Mouse (Mus musculus): ENCODE measurements around the gene Vmp1. TPM values are rescaled to one million over a fixed set of nuclear protein-coding genes. Genes with fewer than 3 reads are reported as not detected.

Gene Vmp1
- polyA plus RNA-seq, 1 experiment from 2014 or later = 90.1 TPM

DNA sequence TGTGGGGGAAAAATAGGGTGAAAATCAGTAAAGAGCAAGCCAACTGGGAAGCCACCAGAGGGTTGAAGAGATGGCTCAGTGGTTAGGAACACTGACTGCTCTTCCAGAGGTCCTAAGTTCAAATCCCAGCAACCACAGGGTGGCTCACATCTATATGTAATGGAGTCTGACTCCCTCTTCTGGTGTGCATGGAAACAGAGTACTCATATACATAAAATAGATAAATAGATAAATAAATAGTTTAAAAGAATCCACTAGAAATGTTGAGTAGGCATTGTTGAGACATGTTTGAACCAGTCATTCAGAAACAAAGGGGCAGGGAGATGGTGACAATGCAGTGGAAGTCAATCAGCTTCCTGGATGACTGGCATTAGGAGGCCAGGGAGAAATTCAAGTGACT is 56.0 kb downstream of the Vmp1 start:
- Histone ChIP-seq H3K36me3 (0 out of 2 replicates have a peak, but pooled peaks cover 7% of the 10 kb centered on the region), H3K9ac (no peak overlapping the region), H3K27me3 (no peaks in the 10 kb centered on the region), H3K4me3 (no peak overlapping the region), H3K9me3 (no peaks in the 10 kb centered on the region), H3K4me2 (no peak overlapping the region), H3K4me1 (no peaks in the 10 kb centered on the region), H3K27ac (no peak overlapping the region)
- no peak for ATAC-seq (ENCODE audit: insufficient number of reproducible peaks, low FRiP score, low TSS enrichment, low read depth)

DNA sequence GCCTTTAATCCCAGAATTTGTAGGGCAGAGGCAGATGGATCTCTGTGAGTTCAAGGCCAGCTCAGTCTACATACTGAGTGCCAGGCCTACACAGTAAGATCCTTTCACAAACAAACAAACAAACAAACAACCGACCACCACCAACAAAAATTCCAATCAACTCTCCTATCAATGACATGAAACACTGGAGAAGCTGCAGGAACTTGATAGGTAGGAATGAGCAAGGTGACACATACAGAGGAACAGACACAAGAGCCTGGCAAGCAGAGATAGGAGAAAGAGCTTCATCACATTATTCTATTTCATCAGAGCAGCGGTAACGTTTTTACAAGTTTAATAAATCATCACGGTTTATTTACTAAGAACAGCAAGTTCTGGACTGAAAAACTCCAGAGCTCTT is 56.9 kb downstream of the Vmp1 start:
- 77% methylated on average over 4 of the region's 4 CpGs for WGBS
- Histone ChIP-seq H3K4me2 (no peak overlapping the region), H3K9me3 (no peaks in the 10 kb centered on the region), H3K27ac (no peak overlapping the region), H3K4me3 (no peak overlapping the region), H3K36me3 (0 out of 2 replicates have a peak, but pooled peaks cover 3% of the 10 kb centered on the region), H3K27me3 (no peaks in the 10 kb centered on the region), H3K4me1 (no peaks in the 10 kb centered on the region), H3K9ac (no peak overlapping the region)
- ATAC-seq (ENCODE audit: insufficient number of reproducible peaks, low FRiP score, low TSS enrichment, low read depth) = no peak

DNA sequence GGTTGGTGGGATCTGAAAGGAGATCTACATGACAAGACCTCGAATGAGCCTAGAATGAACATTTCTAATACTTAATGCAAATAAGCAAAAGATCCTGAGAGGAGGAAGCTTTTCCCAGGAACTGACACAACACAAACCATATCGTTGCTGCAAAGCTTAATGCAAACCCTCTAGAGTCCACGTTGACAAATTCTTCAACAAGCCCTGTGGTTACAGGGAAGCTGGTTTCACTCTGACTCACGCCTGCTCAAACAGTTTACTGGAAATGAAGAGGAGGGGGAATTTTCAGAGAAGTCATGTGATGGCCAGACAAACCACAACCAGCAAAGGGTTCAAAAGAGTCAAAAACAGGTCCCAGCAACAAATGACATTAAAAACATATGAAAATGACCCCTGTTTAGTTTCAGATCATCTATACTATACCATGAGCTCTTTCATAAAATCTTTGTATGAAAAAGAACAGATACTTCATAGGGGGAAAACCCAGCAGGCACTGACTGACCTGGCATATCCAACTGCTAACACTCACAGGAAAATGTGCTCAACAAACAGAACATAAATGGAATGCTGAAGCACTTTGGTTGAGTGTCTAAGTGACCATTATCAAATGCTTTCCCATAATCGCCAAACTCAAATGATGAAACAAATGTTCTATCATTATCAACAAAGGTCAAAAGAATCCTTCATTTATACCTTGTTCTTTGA is 59.2 kb downstream of the Vmp1 start:
- H3K9me3 ChIP-seq = no peaks in the 10 kb centered on the region
- peak overlapping the region; percentile 40; the same call in 1 of the 2 replicates for H3K27ac ChIP-seq
- 54% methylated on average over 5 of the region's 5 CpGs for WGBS
- no peaks in the 10 kb centered on the region for H3K4me1 ChIP-seq
- ATAC-seq (ENCODE audit: insufficient number of reproducible peaks, low FRiP score, low TSS enrichment, low read depth) = no peak
- no peaks in the 10 kb centered on the region for H3K36me3 ChIP-seq
- H3K4me3 ChIP-seq = no peak overlapping the region
- no peaks in the 10 kb centered on the region for H3K27me3 ChIP-seq
- no peak overlapping the region for H3K9ac ChIP-seq
- no peak overlapping the region for H3K4me2 ChIP-seq

DNA sequence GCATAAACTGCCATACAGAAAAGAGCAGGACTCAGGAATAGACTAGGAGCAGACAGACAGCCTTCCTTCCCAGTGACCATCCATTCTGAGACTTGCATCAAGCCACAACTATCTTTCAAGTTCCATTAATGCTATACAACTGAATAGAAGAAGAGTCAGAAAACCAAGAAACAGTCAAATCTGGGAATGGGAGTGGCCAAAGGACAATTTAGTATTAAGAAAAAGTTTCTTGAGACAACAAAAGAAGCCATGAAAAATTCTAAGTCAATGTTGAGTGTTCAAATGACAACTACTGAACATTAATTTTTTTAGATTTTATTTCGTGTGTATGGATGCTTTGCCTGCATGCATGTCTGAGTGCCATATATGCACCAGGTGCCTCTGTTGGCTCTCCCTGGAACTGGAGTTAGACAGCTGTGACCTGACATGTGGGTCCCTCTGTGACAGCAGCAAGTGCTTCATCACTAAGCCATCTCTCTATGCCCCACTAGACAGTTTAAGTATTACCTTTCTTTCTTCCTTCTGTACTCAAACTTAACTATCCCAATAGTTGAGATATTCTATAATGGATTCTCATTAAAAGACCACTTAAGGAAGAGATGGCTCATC is 60.1 kb downstream of the Vmp1 start:
- Histone ChIP-seq H3K9ac (no peak overlapping the region), H3K36me3 (no peaks in the 10 kb centered on the region), H3K4me1 (no peaks in the 10 kb centered on the region), H3K27me3 (no peaks in the 10 kb centered on the region), H3K4me3 (no peak overlapping the region), H3K4me2 (no peak overlapping the region), H3K27ac (peak overlapping the region; percentile 40; the same call in 1 of the 2 replicates), H3K9me3 (no peaks in the 10 kb centered on the region)
- WGBS = 83% methylated on average over 1 of the region's 1 CpGs
- no peak for ATAC-seq (ENCODE audit: insufficient number of reproducible peaks, low FRiP score, low TSS enrichment, low read depth)

DNA sequence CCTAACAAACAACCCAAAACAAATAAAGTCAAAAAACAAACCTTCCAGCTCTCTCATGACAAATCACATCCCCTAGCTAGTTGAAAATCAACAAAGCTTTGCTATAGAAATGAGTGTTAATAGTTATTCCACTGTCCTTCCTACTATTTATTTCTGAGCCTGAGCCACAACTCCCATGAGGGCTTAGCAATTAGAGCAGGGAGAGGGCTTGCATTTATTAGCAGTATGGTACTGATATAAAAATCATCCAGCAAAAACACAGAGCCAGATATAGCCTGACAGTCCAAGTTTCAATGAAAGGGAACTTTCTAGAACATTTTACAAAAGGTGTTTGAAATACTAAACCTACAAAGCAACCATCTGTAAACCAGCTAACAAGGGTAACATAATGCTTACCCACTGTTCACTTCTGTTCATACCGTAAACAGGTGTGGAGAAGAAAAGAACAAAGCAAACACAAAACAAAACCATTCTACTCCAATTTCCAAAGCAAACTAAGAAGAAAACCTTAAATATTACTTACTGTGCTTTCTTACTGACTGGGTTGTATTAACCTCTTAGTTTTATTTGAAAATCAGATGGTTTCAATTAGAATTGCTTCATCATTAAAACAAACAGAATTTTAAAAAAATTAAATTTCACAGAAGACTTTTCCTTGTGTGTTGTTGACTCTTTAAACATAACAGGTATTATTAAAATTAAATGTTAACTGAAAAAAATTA is 61.3 kb downstream of the Vmp1 start:
- 26% methylated on average over 1 of the region's 1 CpGs for WGBS
- H3K27me3 ChIP-seq = no peaks in the 10 kb centered on the region

DNA sequence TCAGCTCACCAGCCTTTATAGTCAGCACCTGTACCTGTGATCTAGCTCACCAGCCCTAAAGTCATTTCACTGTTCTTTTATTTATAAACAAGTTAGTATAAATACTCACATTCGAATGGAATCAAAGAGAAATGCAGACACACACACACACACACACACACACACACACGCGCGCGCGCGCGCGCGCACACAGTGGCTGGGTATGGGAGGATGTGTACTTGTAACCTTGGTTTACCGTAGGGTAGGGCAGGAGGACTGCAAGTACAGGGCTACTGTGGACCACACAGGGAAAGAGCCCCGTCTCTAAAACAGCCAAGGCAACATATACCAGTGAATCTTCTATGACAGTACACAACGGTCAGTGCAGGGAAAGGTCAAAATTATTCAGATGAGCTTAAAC is 62.5 kb downstream of the Vmp1 start:
- no peak overlapping the region for H3K9ac ChIP-seq
- ATAC-seq (ENCODE audit: insufficient number of reproducible peaks, low FRiP score, low TSS enrichment, low read depth) = no peak
- H3K9me3 ChIP-seq = no peaks in the 10 kb centered on the region
- WGBS = 94% methylated on average over 13 of the region's 13 CpGs
- H3K27ac ChIP-seq = no peak overlapping the region
- H3K36me3 ChIP-seq = no peaks in the 10 kb centered on the region
- H3K4me3 ChIP-seq = no peak overlapping the region
- no peaks in the 10 kb centered on the region for H3K4me1 ChIP-seq
- H3K27me3 ChIP-seq = no peaks in the 10 kb centered on the region
- no peak overlapping the region for H3K4me2 ChIP-seq

More for the DNA sequence above, 61.3 kb downstream of the Vmp1 start:
- Histone ChIP-seq H3K4me1 (no peaks in the 10 kb centered on the region), H3K27ac (no peak overlapping the region; the same call in 1 of the 2 replicates), H3K4me2 (no peak overlapping the region), H3K9ac (no peak overlapping the region), H3K36me3 (no peaks in the 10 kb centered on the region), H3K9me3 (no peaks in the 10 kb centered on the region), H3K4me3 (no peak overlapping the region)
- ATAC-seq (ENCODE audit: insufficient number of reproducible peaks, low FRiP score, low TSS enrichment, low read depth) = no peak

DNA sequence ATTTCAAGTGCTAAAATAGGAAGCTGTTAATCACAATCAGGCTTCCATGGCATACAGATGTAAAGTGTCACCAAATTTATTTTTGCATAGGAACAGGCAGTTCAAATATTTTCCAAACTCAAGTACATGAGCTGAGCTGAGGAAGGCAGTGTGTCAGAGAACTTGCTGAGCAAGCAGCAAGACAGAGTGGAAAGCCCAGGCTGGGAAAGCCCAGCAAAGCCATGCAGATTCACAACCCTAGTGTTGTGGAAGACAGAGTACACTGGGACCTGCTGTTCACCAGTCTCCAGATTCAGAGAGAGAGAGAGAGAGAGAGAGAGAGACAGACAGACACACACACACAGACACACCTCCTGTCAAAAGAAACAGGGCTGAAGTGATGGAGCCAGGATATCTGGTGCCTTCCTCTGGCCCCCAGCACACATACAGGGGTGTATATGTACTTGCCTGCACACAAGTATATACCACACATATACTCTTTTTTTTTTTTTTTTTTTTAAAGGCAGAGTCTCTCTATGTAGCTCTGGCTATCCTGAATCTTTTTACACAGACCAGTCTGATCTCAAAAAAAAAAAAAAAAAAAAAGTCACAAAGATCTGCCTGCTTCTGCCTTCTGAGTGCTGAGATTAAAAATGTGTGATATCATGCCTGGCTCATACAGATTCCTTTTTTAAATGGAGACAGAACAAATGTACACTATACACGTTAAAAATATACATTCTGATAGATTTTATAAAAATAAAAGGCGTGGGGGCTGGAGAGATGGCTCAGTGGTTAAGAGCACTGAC is 64.9 kb downstream of the Vmp1 start:
- Histone ChIP-seq H3K27ac (no peak overlapping the region), H3K9me3 (no peaks in the 10 kb centered on the region), H3K36me3 (0 out of 2 replicates have a peak, but pooled peaks cover 3% of the 10 kb centered on the region), H3K4me1 (no peaks in the 10 kb centered on the region), H3K9ac (no peak overlapping the region), H3K27me3 (no peaks in the 10 kb centered on the region), H3K4me3 (no peak overlapping the region), H3K4me2 (no peak overlapping the region)
- 84% methylated on average over 2 of the region's 2 CpGs for WGBS
- no peak for ATAC-seq (ENCODE audit: insufficient number of reproducible peaks, low FRiP score, low TSS enrichment, low read depth)

DNA sequence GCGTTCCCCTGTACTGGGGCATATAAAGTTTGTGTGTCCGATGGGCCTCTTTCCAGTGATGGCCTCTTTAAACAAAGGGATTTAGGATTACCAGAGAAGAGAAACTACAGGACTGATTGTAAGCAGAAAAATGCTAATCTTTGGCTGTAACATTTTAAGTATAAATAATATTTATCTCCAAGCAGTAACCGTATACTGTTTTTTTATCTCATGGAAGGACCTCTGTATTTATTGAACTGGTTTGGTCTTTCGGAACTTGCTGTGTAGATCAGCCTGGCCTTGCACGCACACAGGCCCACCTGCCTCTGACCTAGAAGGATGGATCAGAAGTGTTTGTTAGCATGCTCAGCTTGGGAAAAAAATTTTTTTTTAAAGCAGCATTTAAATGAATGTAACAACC is 69.0 kb downstream of the Vmp1 start:
- 0 out of 2 replicates have a peak, but pooled peaks cover 3% of the 10 kb centered on the region for H3K36me3 ChIP-seq
- WGBS = 82% methylated on average over 5 of the region's 5 CpGs
- H3K4me3 ChIP-seq = no peak overlapping the region
- H3K27ac ChIP-seq = no peak overlapping the region
- H3K4me1 ChIP-seq = no peaks in the 10 kb centered on the region
- no peaks in the 10 kb centered on the region for H3K9me3 ChIP-seq
- ATAC-seq (ENCODE audit: insufficient number of reproducible peaks, low FRiP score, low TSS enrichment, low read depth) = no peak
- H3K9ac ChIP-seq = no peak overlapping the region
- H3K4me2 ChIP-seq = no peak overlapping the region
- no peaks in the 10 kb centered on the region for H3K27me3 ChIP-seq

DNA sequence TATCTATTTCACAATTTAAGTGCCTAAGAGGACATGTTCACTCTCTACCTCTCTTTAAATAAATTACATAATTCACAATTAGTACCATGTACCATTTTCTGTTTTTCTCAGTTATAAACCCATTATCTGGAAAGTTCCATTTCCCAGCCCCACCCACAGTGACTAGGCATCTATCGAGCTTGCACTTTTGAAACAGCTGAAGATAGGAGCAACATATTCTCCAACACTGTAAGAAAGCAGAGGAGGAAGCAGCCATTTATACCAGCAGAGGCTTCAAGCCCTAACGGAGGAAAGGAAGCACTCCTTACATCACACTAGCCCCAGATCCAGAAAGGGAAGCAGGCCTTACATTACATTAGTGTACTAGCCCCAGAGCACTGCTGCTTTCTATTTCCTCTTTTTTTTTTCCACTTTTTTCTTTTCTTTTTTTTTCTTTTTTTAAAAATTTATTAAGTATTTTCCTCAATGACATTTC is 69.5 kb downstream of the Vmp1 start:
- Histone ChIP-seq H3K27me3 (no peaks in the 10 kb centered on the region), H3K36me3 (0 out of 2 replicates have a peak, but pooled peaks cover 3% of the 10 kb centered on the region), H3K9me3 (no peaks in the 10 kb centered on the region), H3K4me1 (no peaks in the 10 kb centered on the region), H3K27ac (no peak overlapping the region), H3K9ac (no peak overlapping the region), H3K4me3 (no peak overlapping the region), H3K4me2 (no peak overlapping the region)
- WGBS = 60% methylated on average over 2 of the region's 2 CpGs
- ATAC-seq (ENCODE audit: insufficient number of reproducible peaks, low FRiP score, low TSS enrichment, low read depth) = no peak

DNA sequence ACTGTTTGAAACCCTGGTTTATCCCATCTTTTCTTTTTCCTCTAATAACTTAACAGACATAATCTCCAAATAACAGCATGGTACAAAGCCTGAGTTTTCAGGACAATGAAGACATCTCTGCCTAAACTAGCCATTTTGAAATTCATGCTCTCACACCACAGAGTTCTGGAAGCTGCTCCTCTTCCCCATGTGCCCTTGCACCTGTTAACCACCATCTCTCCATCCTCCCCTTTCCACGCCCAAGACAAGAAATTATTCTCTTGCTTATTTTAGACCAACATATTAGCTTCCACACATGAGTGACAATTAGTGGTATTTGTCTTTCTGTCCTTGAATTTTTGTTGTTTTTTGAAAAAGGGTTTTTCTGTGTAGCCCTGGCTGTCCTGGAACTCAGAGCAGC is 71.6 kb downstream of the Vmp1 start:
- 87% methylated on average over 1 of the region's 1 CpGs for WGBS
- H3K4me3 ChIP-seq = no peak overlapping the region
- no peak overlapping the region for H3K27ac ChIP-seq
- peaks cover 5% of the 10 kb centered on the region; the same call in 1 of the 2 replicates for H3K36me3 ChIP-seq
- H3K4me1 ChIP-seq = no peaks in the 10 kb centered on the region
- H3K9ac ChIP-seq = no peak overlapping the region
- H3K4me2 ChIP-seq = no peak overlapping the region
- H3K27me3 ChIP-seq = no peaks in the 10 kb centered on the region
- no peaks in the 10 kb centered on the region for H3K9me3 ChIP-seq
- ATAC-seq (ENCODE audit: insufficient number of reproducible peaks, low FRiP score, low TSS enrichment, low read depth) = no peak

DNA sequence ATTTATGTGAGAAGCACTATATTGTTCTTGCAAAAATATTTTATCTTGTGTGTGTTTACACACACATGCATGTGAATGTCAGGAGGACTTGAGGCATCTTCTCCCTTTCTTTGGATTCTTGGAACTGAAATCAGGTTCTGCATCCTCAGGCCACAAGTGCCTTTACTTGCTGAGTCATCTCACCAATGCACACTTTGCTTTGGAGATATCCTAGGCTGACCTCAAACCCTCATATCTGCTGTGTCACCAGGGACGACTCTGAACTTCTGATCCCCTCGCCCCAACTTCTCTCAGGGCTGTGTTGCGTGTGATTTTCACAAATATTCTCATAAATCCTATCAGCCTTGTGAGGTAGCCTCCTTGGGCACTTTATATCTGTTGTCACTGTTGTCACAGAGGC is 73.4 kb downstream of the Vmp1 start:
- ATAC-seq (ENCODE audit: insufficient number of reproducible peaks, low FRiP score, low TSS enrichment, low read depth) = no peak
- H3K4me2 ChIP-seq = no peak overlapping the region
- 94% methylated on average over 3 of the region's 3 CpGs for WGBS
- no peak overlapping the region for H3K9ac ChIP-seq
- no peak overlapping the region for H3K27ac ChIP-seq
- peaks cover 11% of the 10 kb centered on the region for H3K36me3 ChIP-seq
- H3K27me3 ChIP-seq = no peaks in the 10 kb centered on the region
- H3K4me3 ChIP-seq = no peak overlapping the region
- H3K9me3 ChIP-seq = no peaks in the 10 kb centered on the region
- no peaks in the 10 kb centered on the region for H3K4me1 ChIP-seq

Data from limb, embryonic 15.5 days (tissue).